Mouse (Mus musculus) liver, adult 2 months (tissue): ENCODE results near the gene Patj.

Experiments used
- CTCF ChIP-seq: fragments of 200-500 bp; IDR thresholded peaks from 2 replicates; pipeline ENCODE4 v1.5.1; 2011; ENCODE audit warnings: low read depth, low read length, control low read depth
- POLR2A ChIP-seq: fragments of 200-500 bp; IDR thresholded peaks from 2 replicates; pipeline ENCODE4 v1.6.1; 2011; ENCODE audit warnings: low read length, control low read depth; ENCODE audit not compliant: insufficient read depth; ENCODE audit errors: extremely low read depth

DNA sequence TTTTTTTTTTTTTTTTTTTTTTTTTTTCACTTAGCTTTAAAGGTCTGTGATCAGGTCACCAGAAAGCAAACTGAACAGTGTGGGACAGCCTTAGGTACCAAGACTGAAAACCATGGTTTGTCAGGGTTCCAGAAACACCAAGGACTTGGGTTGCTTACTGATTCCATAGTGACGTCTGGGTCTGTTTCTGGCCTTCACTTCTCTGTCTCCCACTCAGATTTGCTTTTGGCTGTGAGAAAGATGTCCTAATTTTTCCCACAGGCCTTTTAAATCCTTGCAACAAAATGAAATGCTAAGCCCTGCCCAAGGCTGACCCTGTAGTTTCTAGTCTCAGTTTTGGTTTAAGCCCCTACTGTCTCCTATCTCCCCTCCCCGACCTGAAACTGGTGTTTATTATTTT, 146.0 kb downstream of the Patj start:
- TF ChIP-seq CTCF, result no peak
- no peak for TF ChIP-seq POLR2A
